Mouse (Mus musculus) E14TG2a.4 (cell line): ENCODE results near the gene Odf3l2.

Source experiments
- H3K27me3 ChIP-seq: 2 replicates; pipeline ENCODE4 v1.6.1; 2014; ENCODE audit warnings: low read length, control low read depth; ENCODE audit not compliant: insufficient read depth
- H3K36me3 ChIP-seq: 2 replicates; pipeline ENCODE4 v1.6.1; 2014; ENCODE audit warnings: low read length, control low read depth; ENCODE audit not compliant: insufficient read depth
- H3K4me1 ChIP-seq: replicated peaks from 2 replicates; pipeline ENCODE4 v1.6.1; 2014; ENCODE audit warnings: low read depth, low read length, control low read depth
- H3K4me3 ChIP-seq: replicated peaks from 2 replicates; pipeline ENCODE4 v1.5.1; 2014; ENCODE audit warnings: mild to moderate bottlenecking, low read length
- H3K9me3 ChIP-seq: 2 replicates; pipeline ENCODE4 v1.6.1; 2014; ENCODE audit warnings: low read length, control low read depth
- CTCF ChIP-seq: conservative IDR thresholded peaks from 2 replicates; pipeline ENCODE4 v1.5.1; 2014; ENCODE audit warnings: low read length
- NANOG ChIP-seq: IDR thresholded peaks from 2 replicates; pipeline ENCODE4 v1.6.1; 2014; ENCODE audit warnings: borderline replicate concordance, low read length, mixed read lengths
- POU5F1 ChIP-seq: IDR thresholded peaks from 2 replicates; pipeline ENCODE4 v1.6.1; 2014; ENCODE audit warnings: low read length, borderline replicate concordance

Gene Odf3l2

DNA sequence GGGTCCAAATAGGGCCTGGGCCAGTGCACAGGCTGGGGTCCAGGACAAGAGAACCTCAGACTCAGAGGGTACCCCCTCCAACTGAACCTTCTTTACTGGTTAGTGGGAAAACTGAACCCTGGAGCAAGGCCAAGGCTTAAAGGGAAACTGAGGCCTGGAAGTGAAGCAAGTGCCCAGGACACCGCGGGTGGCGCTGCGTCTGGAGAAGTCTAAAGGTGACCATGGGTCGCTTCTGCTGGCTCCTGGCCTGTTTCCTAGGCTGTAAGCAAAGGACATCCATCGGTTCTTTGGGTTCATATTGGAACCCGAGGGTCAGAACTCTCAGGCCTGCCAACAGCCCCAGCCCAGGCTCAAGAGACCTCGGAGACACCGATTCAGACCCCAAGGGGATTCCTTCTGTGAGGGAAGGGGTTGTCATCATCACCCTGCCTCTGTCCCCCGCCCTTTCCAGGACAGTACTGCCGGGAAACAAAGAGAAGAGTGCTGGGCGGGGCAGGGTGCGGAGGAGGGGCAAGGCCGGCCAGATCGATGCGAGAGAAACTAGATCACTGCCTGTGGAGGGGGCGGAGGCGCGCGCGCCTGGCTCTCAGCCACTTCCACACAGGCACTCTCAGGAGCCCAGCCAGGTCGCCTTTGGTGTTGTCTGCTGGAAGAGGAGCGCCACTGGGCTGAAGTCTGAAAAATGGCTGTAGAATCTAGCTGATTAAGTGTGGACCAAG lies 6.9 kb downstream of the Odf3l2 start:
- Histone ChIP-seq H3K36me3 (no peaks in the 10 kb centered on the region), H3K27me3 (peaks cover 28% of the 10 kb centered on the region), H3K9me3 (no peaks in the 10 kb centered on the region), H3K4me3 (peak overlapping the region; percentile 91), H3K4me1 (peaks cover 55% of the 10 kb centered on the region)
- TF ChIP-seq NANOG (no peak), CTCF (no peak), POU5F1 (no peak)

GRCm38 (mm10) chr10:79637128-79638110 lies 8.1 kb downstream of the Odf3l2 start, which contains the start of gene Shc2:
Gene Shc2, minus strand, starts transcription at chr10:79637918.
- TF ChIP-seq POU5F1 (no peak), CTCF (no peak), NANOG (no peak)
- H3K4me3 ChIP-seq: peak within 1 kb of the TSS; percentile 91

GRCm38 (mm10) chr10:79636287-79636686 lies 9.3 kb downstream of the Odf3l2 start:
- Histone ChIP-seq H3K27me3 (peaks cover 28% of the 10 kb centered on the region), H3K4me1 (peaks cover 45% of the 10 kb centered on the region), H3K9me3 (no peaks in the 10 kb centered on the region), H3K36me3 (no peaks in the 10 kb centered on the region), H3K4me3 (peak overlapping the region; percentile 91)
- TF ChIP-seq CTCF: no peak
- TF ChIP-seq NANOG: no peak
- TF ChIP-seq POU5F1: no peak

More at GRCm38 (mm10) chr10:79637128-79638110, 8.1 kb downstream of the Odf3l2 start, which contains the start of gene Shc2:
- Histone ChIP-seq H3K4me1 (peaks cover 47% of the 10 kb centered on the region), H3K27me3 (peaks cover 28% of the 10 kb centered on the region), H3K9me3 (no peaks in the 10 kb centered on the region), H3K36me3 (no peaks in the 10 kb centered on the region)

DNA sequence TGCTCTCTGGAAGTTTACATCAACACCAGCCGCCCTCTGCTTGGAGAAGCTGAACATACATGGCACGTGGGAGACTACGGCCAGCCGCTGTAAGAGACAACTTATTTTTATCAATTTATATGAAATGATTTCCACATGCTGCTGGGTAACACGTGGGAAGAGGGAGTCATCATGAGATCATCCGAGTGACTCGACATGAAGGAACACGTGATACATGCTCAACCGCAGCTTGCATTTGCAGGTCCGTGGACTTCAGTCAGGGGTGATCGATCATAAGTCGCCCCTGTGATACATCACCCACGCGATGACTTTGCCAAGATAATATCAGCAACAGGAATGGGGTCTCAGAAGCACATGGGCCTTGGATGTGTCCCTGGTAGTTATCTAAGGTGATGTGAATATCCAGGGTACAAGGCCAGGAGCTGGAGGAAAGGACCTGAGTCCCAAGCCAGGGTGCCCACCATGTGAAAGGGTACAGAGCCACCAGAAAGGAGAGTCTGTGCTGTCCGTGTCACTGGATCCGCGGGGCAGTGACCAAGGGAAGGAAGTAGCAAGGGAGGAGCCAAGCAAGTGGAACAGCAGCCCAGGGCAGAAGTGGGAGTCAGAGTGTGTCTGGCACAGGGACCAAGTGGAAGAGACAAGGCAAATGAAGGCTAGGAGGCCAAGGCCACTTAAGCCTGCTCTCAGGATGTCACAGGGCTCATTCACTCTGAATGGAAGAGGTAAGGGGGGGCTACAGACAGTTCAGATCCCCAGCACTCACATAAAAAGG lies 12.3 kb downstream of the Odf3l2 start:
- no peaks in the 10 kb centered on the region for H3K9me3 ChIP-seq
- no peak overlapping the region for H3K4me3 ChIP-seq
- peaks cover 28% of the 10 kb centered on the region for H3K4me1 ChIP-seq
- H3K27me3 ChIP-seq: peaks cover 5% of the 10 kb centered on the region
- H3K36me3 ChIP-seq: no peaks in the 10 kb centered on the region
- TF ChIP-seq CTCF: no peak
- TF ChIP-seq NANOG: no peak
- no peak for TF ChIP-seq POU5F1

- H3K36me3 ChIP-seq: no peaks in the 10 kb centered on the region
- no peak for TF ChIP-seq NANOG
- no peak for TF ChIP-seq CTCF
- TF ChIP-seq POU5F1: no peak
- no peak overlapping the region for H3K4me3 ChIP-seq
- H3K9me3 ChIP-seq: no peaks in the 10 kb centered on the region
- H3K4me1 ChIP-seq: peaks cover 27% of the 10 kb centered on the region
- no peaks in the 10 kb centered on the region for H3K27me3 ChIP-seq
Measured at GRCm38 (mm10) chr10:79631432-79631831, 14.1 kb downstream of the Odf3l2 start.

DNA sequence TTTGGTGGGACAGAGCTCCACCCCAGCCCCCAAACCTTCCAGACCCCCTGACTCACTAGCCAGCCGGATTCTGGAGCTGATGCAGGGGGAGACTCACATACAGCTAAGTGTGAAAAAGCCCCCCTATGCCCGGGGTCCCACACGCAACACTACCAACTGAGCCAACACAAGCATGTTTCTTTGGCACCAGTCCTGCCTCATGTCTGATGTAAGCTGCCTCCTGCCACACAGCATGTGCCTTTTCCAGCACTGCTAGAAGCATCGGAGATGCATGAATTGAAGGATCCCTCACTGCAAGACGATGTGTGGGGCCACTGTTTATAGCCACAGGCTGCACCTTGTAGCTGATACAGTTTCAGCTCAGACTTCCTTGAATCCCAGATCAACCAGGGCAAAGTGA lies 17.2 kb downstream of the Odf3l2 start:
- TF ChIP-seq POU5F1 (no peak), NANOG (no peak), CTCF (no peak)
- Histone ChIP-seq H3K9me3 (no peaks in the 10 kb centered on the region), H3K4me1 (peaks cover 20% of the 10 kb centered on the region), H3K36me3 (no peaks in the 10 kb centered on the region), H3K4me3 (no peak overlapping the region), H3K27me3 (no peaks in the 10 kb centered on the region)

GRCm38 (mm10) chr10:79626156-79626555 lies 19.4 kb downstream of the Odf3l2 start:
- TF ChIP-seq NANOG (no peak), POU5F1 (no peak), CTCF (no peak)

More at GRCm38 (mm10) chr10:79626156-79626555, 19.4 kb downstream of the Odf3l2 start:
- peaks cover 7% of the 10 kb centered on the region; the same call in 1 of the 2 replicates for H3K27me3 ChIP-seq
- H3K9me3 ChIP-seq: no peaks in the 10 kb centered on the region
- H3K36me3 ChIP-seq: no peaks in the 10 kb centered on the region
- peaks cover 22% of the 10 kb centered on the region for H3K4me1 ChIP-seq
- no peak overlapping the region for H3K4me3 ChIP-seq
